Mouse (Mus musculus) lung, embryonic 16.5 days (tissue): ENCODE measurements at regions not wholly inside any gene's neighbourhood (a gene's known extent, or its start where the extent isn't known, plus 50 kb on each side); places are given as distances from the start of the nearest gene placed in this dataset.

Source experiments
- ATAC-seq: fragments of 200-750 bp; cut with Nextera tagmentation; 2 replicates; pipeline ENCODE4 v1.8.0; 2017; ENCODE audit warnings: low read depth, mild to moderate bottlenecking, moderate library complexity
- H3K27ac ChIP-seq: fragments of 300-500 bp; sonication (generic); 2 replicates; pipeline ENCODE4 v1.5.1; 2014; ENCODE audit warnings: mild to moderate bottlenecking, control low read depth, low read length
- H3K27me3 ChIP-seq: fragments of 300-500 bp; sonication (generic); 2 replicates; pipeline ENCODE4 v1.6.1; 2014; ENCODE audit warnings: low read depth, low read length, mixed read lengths; ENCODE audit not compliant: control insufficient read depth, insufficient read depth
- H3K36me3 ChIP-seq: fragments of 300-500 bp; sonication (generic); 2 replicates; pipeline ENCODE4 v1.6.1; 2014; ENCODE audit warnings: low read length; ENCODE audit not compliant: control insufficient read depth, insufficient read depth
- H3K4me1 ChIP-seq: fragments of 300-500 bp; sonication (generic); replicated peaks from 2 replicates; pipeline ENCODE4 v1.6.1; 2014; ENCODE audit warnings: low read length, mixed read lengths; ENCODE audit not compliant: control insufficient read depth, insufficient read depth
- H3K4me2 ChIP-seq: fragments of 300-500 bp; sonication (generic); 2 replicates; pipeline ENCODE4 v1.6.1; 2014; ENCODE audit warnings: low read depth, low read length, control low read depth
- H3K4me3 ChIP-seq: fragments of 300-500 bp; sonication (generic); 2 replicates; pipeline ENCODE4 v1.5.1; 2014; ENCODE audit warnings: mild to moderate bottlenecking, low read length, control low read depth
- H3K9ac ChIP-seq: fragments of 300-500 bp; sonication (generic); 2 replicates; pipeline ENCODE4 v1.6.1; 2014; ENCODE audit warnings: low read length, control low read depth
- H3K9me3 ChIP-seq: fragments of 300-500 bp; sonication (generic); 2 replicates; pipeline ENCODE4 v1.6.1; 2016; ENCODE audit warnings: low read length; ENCODE audit not compliant: control insufficient read depth
- WGBS: fragments of 180-500 bp; shearing (Covaris S2); extraction: QIAGEN DNeasy Blood & Tissue Kit; methylation state at CpG from one replicate; pipeline ENCODE4 v1.1.7; 2014; 5-methylcytosine and 5-hydroxymethylcytosine counted together

DNA sequence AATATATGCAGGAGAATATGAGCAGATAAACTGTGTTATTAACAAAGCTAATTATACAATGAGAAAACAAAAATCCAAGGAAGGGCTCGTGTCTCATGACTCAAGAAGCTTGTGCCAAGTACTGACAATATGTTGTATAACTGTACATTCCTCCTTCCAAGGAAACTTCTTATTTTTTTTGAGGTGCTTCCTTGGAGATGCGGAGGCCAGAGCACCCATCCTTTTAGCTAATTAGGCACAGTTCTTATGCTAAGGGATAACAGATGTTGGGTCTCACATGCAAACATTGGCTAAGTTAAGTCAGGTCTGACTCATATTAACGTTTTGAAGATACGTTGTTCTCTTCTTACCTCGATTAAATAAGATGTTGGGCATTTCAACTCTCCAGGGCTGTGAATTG is 426.1 kb downstream of the Adra2a start:
- Histone ChIP-seq H3K4me3 (no peak overlapping the region), H3K9ac (no peak overlapping the region), H3K36me3 (no peaks in the 10 kb centered on the region), H3K4me2 (no peak overlapping the region), H3K27ac (no peak overlapping the region), H3K9me3 (no peaks in the 10 kb centered on the region), H3K27me3 (no peaks in the 10 kb centered on the region), H3K4me1 (no peaks in the 10 kb centered on the region)
- ATAC-seq, result no peak
- 76% methylated on average over 5 of the region's 5 CpGs for WGBS

DNA sequence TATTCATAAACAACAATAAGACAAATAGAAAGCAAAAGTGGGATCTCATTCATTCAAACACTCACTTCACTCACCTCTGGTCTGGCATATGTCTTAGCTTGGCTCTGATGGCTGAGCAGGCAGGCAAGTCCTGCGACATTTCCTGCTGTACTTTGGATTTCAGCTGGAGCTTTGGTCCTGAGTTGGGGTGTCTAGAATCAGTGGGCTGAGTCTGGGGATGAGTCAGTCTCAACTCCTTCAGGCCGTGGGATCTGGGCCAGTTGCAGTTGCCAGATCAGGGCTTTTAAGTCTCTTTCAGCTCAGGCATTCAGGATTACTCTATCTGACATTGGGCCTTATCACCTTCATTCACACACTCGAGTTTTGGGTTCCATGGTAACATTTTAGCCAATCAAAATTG is 454.1 kb downstream of the Adra2a start:
- H3K9ac ChIP-seq, result no peak overlapping the region
- no peaks in the 10 kb centered on the region for H3K4me1 ChIP-seq
- no peak for ATAC-seq
- no peak overlapping the region for H3K27ac ChIP-seq
- no peak overlapping the region for H3K4me3 ChIP-seq
- 42% methylated on average over 3 of the region's 3 CpGs for WGBS
- no peaks in the 10 kb centered on the region for H3K9me3 ChIP-seq
- H3K36me3 ChIP-seq, result no peaks in the 10 kb centered on the region
- no peak overlapping the region for H3K4me2 ChIP-seq
- no peaks in the 10 kb centered on the region for H3K27me3 ChIP-seq

DNA sequence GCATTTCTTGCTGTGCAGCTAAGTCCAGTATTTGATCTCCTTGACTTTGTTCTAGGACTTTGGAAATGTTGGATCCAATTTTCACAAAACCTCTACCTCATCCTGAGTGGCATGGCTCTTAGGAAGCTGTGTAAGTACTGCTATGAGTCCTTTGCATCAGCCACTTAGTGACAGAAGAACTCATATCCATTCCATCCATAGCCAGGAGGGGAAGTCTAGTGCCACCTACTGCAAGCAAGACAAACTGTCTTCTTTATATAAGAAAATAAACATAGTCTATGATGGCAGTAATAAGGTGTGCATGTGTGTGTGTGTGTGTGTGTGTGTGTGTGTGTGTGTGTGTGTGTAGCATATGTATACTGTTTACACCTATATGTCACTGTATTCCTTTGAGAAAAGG is 489.9 kb downstream of the Adra2a start:
- no peak for ATAC-seq
- Histone ChIP-seq H3K9me3 (no peaks in the 10 kb centered on the region), H3K36me3 (no peaks in the 10 kb centered on the region), H3K4me2 (no peak overlapping the region), H3K4me1 (no peaks in the 10 kb centered on the region), H3K27ac (no peak overlapping the region), H3K4me3 (no peak overlapping the region), H3K27me3 (no peaks in the 10 kb centered on the region), H3K9ac (no peak overlapping the region)

DNA sequence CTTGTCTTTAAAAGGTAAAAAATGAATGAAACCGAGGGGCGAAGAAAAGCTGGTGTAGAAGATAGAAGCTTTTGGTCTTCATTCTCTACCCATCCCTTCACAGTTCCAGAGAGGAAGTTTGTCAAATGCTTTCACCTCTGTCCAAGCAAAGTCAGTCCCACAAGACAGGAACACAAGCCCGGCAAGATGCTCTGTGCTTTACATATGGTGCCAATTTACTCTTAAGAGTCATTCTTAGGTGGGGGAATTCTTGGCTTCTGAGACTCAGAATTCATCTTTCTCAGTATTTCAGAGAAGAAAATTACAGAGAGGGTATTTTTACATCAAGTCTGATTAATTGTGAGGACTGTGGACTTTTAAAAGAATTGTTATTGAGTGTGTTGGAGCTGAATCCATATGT is 511.4 kb downstream of the Adra2a start:
- Histone ChIP-seq H3K27me3 (no peaks in the 10 kb centered on the region), H3K36me3 (no peaks in the 10 kb centered on the region), H3K9ac (no peak overlapping the region), H3K4me1 (no peaks in the 10 kb centered on the region), H3K9me3 (no peaks in the 10 kb centered on the region; the same call in 1 of the 2 replicates), H3K4me2 (no peak overlapping the region), H3K4me3 (no peak overlapping the region), H3K27ac (no peak overlapping the region)
- ATAC-seq, result no peak
- WGBS, result 84% methylated on average over 3 of the region's 3 CpGs

DNA sequence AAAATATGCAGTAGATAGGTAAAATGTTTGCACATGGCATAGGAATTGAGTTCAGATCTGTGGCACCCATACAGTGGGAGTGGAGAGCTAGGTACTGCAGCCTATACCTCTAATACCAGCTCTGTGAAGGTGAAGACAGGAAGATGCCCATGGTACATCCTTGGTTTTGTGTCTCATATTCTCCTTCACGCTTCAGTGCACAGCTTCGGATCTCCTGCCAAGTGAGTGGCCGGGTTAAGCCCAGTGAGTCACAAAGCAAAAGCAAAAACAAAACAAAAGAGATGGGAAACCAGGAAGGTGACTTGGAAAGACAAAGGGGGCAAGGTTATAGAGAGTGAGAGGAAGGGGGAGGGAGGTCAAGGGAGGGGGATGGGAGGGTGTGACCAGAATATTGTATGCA is 514.0 kb downstream of the Adra2a start:
- H3K9me3 ChIP-seq, result no peaks in the 10 kb centered on the region
- no peaks in the 10 kb centered on the region for H3K4me1 ChIP-seq
- H3K4me2 ChIP-seq, result no peak overlapping the region
- no peaks in the 10 kb centered on the region for H3K36me3 ChIP-seq
- H3K27me3 ChIP-seq, result no peaks in the 10 kb centered on the region
- ATAC-seq, result no peak
- H3K9ac ChIP-seq, result no peak overlapping the region
- no peak overlapping the region for H3K4me3 ChIP-seq
- 81% methylated on average over 3 of the region's 3 CpGs for WGBS
- H3K27ac ChIP-seq, result no peak overlapping the region

DNA sequence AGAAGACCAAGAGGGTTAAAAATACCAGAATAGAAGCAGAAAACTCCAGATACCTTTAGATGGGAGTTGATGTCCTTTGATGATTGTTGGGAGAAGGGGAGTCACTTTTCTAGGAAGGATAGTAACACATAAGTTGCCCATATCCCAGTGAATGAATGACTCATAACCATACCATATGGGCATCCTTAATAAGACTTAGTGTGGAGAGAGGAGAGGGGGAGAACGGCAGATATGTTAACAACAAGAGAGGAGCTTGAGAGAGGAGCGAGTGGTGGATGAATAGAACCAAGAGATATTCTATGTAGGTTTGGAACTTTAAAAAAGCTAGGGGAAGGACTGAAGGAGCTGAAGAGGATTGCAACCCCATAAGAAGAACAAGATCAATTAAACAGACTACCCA is 539.6 kb downstream of the Adra2a start:
- H3K4me3 ChIP-seq, result no peak overlapping the region
- WGBS, result 81% methylated on average over 2 of the region's 2 CpGs
- H3K27ac ChIP-seq, result no peak overlapping the region
- H3K9me3 ChIP-seq, result no peaks in the 10 kb centered on the region
- H3K4me1 ChIP-seq, result no peaks in the 10 kb centered on the region
- no peaks in the 10 kb centered on the region for H3K27me3 ChIP-seq
- no peaks in the 10 kb centered on the region for H3K36me3 ChIP-seq
- ATAC-seq, result no peak
- no peak overlapping the region for H3K9ac ChIP-seq
- no peak overlapping the region for H3K4me2 ChIP-seq

DNA sequence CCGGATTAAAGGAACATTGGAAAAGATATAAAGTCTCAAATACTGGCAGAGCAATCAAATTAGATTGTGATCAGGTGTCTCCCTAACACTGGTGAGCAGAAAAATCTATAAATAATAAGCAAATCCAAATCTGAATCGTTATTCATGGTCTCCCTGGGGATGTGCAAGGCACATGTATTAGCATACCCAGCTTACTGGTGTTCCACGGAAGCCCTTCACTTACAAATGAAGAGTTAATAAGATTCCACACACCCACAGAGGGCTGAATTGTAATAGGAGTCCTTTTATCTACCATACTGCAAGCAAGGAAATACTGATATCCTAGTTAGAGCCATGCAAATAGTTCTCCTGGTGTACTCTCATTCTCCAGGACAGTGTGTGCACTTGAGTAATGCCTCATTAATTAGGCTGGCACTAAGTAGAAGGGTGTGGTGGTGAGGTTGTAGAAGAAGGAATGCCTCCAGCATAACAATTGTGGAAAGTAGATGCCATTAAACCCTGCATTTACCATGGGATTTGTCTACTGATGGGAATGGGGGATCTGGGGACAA is 540.8 kb downstream of the Adra2a start:
- H3K9ac ChIP-seq, result no peak overlapping the region
- H3K36me3 ChIP-seq, result no peaks in the 10 kb centered on the region
- WGBS, result 71% methylated on average over 3 of the region's 3 CpGs
- H3K4me3 ChIP-seq, result no peak overlapping the region
- ATAC-seq, result no peak
- H3K4me1 ChIP-seq, result no peaks in the 10 kb centered on the region
- no peaks in the 10 kb centered on the region for H3K27me3 ChIP-seq
- no peaks in the 10 kb centered on the region for H3K9me3 ChIP-seq
- H3K27ac ChIP-seq, result no peak overlapping the region
- no peak overlapping the region for H3K4me2 ChIP-seq

DNA sequence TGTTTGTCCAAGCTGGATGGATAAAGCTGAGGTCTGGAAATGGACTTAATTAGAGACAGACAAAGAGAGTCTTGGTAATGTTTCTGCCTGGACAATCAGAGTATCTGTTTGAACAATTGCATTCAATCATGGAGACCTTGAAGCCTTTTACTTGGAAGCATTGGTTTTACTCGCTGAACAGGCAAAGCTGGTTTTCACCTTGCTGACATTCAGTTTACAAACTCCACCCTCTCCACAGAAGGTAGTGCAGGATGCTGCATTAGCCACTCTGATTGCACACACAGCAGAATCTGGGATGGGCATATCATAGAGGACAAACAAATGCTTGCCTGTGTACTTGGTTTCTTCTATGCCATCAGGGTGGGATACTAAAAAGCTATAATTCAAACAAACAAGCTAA is 541.4 kb downstream of the Adra2a start:
- ATAC-seq, result no peak
- Histone ChIP-seq H3K9ac (no peak overlapping the region), H3K27ac (no peak overlapping the region), H3K4me3 (no peak overlapping the region), H3K4me1 (no peaks in the 10 kb centered on the region), H3K4me2 (no peak overlapping the region), H3K27me3 (no peaks in the 10 kb centered on the region), H3K9me3 (no peaks in the 10 kb centered on the region), H3K36me3 (no peaks in the 10 kb centered on the region)
- WGBS, result 48% methylated on average over 1 of the region's 1 CpGs

DNA sequence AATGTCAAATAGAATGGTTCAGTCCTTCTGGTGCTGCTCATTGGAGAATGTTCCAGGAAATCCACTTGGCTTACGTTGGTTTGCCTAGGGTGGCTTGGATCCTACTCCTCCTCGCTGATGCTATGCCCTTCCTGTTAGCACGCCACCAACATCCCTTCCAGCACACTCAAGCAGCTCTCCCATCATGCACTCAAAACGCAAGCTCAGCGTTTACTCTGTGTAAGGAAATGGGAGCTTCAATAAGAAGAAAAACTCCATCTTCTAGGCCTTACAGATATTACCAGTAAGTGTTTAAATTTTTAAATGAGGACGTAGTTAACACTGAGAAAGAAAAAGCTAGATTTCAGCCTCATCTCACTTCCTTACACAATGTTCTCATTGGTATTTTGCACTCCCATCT is 523.7 kb downstream of the Gpam start:
- 77% methylated on average over 6 of the region's 6 CpGs for whole genome bisulfite sequencing
- Histone ChIP-seq H3K9me3 (no peaks in the 10 kb centered on the region), H3K27me3 (no peaks in the 10 kb centered on the region), H3K4me2 (no peak overlapping the region), H3K27ac (no peak overlapping the region), H3K9ac (no peak overlapping the region), H3K36me3 (no peaks in the 10 kb centered on the region), H3K4me1 (no peaks in the 10 kb centered on the region), H3K4me3 (no peak overlapping the region)
- no peak for ATAC-seq

DNA sequence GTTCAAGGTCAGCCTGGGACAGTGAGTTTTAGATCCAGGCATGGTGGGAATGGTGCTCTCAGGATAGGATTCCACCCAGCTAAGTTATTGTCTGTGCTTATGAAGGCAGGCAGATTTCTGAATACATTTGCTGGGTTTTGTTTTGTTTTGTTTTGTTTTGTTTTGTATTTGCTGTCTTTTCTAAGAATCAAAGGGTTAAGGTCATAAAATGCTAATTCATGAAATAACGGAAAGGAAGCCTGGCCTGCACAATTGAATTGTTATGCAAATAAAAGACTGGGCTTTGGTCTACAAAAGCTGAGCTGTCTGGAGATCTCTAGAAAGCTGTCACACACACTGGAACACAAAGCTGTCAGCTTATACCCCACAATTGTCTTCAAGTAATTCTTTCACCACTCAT is 521.7 kb downstream of the Gpam start:
- WGBS, result 66% methylated on average over 1 of the region's 1 CpGs
- Histone ChIP-seq H3K9me3 (no peaks in the 10 kb centered on the region), H3K9ac (no peak overlapping the region), H3K4me3 (no peak overlapping the region), H3K27me3 (no peaks in the 10 kb centered on the region), H3K4me1 (no peaks in the 10 kb centered on the region), H3K27ac (no peak overlapping the region), H3K4me2 (no peak overlapping the region), H3K36me3 (no peaks in the 10 kb centered on the region)
- no peak for ATAC-seq
